Mouse (Mus musculus) kidney, embryonic 14.5 days (tissue): Measurements from ENCODE around the gene Fam163a. TPM values are rescaled to one million over a fixed set of nuclear protein-coding genes. Genes with fewer than 3 reads are reported as not detected.

Source experiments
- ATAC-seq: fragments of 200-750 bp; cut with Nextera tagmentation; 2 replicates; pipeline ENCODE4 v1.8.0; 2017; ENCODE audit warnings: moderate number of reproducible peaks, mild to moderate bottlenecking, moderate TSS enrichment, moderate library complexity; ENCODE audit not compliant: low FRiP score, low TSS enrichment
- H3K27ac ChIP-seq: fragments of 300-500 bp; sonication (generic); 2 replicates; pipeline ENCODE4 v1.5.1; 2014; ENCODE audit warnings: low read depth, mild to moderate bottlenecking, low read length, moderate library complexity, mixed read lengths
- H3K27me3 ChIP-seq: fragments of 300-500 bp; sonication (generic); 2 replicates; pipeline ENCODE4 v1.6.1; 2014; ENCODE audit warnings: mild to moderate bottlenecking, low read length; ENCODE audit not compliant: control insufficient read depth, insufficient read depth
- H3K36me3 ChIP-seq: fragments of 300-500 bp; sonication (generic); 2 replicates; pipeline ENCODE4 v1.6.1; 2014; ENCODE audit warnings: low read length, mixed read lengths; ENCODE audit not compliant: control insufficient read depth, insufficient read depth
- H3K4me1 ChIP-seq: fragments of 300-500 bp; sonication (generic); 2 replicates; pipeline ENCODE4 v1.6.1; 2014; ENCODE audit warnings: low read length, mixed read lengths; ENCODE audit not compliant: control insufficient read depth, insufficient read depth
- H3K4me2 ChIP-seq: fragments of 300-500 bp; sonication (generic); replicated peaks from 2 replicates; pipeline ENCODE4 v1.6.1; 2014; ENCODE audit warnings: low read depth, mild to moderate bottlenecking, low read length
- H3K4me3 ChIP-seq: fragments of 300-500 bp; sonication (generic); 2 replicates; pipeline ENCODE4 v1.5.1; 2014; ENCODE audit warnings: mild to moderate bottlenecking, low read length
- H3K9ac ChIP-seq: fragments of 300-500 bp; sonication (generic); 2 replicates; pipeline ENCODE4 v1.6.1; 2014; ENCODE audit warnings: low read depth, mild to moderate bottlenecking, low read length, moderate library complexity
- H3K9me3 ChIP-seq: fragments of 300-500 bp; sonication (generic); 2 replicates; pipeline ENCODE4 v1.6.1; 2016; ENCODE audit warnings: low read length; ENCODE audit not compliant: control insufficient read depth
- WGBS: fragments of 180-500 bp; shearing (Covaris S2); extraction: QIAGEN DNeasy Blood & Tissue Kit; methylation state at CpG from one replicate; pipeline ENCODE4 v1.1.7; 2014; 5-methylcytosine and 5-hydroxymethylcytosine counted together
- polyA plus RNA-seq: library from polyadenylated mRNA; unstranded; fragments of >200 nt; fragmentation: Nextera tagmentation; extraction: Ambion mirVana; gene quantifications from 2 replicates; pipeline ENCODE4 v1.2.1, GENCODE M21; 2014

The Fam163a gene
- polyA plus RNA-seq, 1 experiment from 2014 or later, result 0.23 TPM

DNA sequence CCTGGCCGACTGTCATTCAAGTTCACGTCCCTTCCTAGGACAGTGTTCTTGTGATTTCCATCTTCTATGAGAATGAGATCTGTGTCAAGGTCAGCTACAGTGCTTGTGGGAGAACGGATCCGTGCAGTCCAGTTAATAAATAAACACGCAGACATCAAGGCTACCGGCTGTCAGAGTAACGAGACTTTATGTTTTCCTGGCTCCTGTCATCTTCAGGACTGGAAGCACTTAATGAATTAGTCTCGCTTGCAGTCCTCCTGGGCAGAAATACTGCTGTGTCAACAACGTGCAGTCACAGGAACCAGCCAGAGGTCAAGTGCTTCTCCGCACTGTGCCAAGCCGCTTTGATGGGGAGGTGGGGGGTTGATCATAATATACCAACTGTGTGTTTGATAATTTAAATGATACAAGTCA, 20.7 kb downstream of the Fam163a start:
- no peak overlapping the region for H3K27ac ChIP-seq
- peaks cover 12% of the 10 kb centered on the region; the same call in 1 of the 2 replicates for H3K27me3 ChIP-seq
- 5% methylated on average over 11 of the region's 11 CpGs for WGBS
- H3K4me2 ChIP-seq, result peak overlapping the region; percentile 18; the same call in 1 of the 2 replicates
- no peak overlapping the region for H3K4me3 ChIP-seq
- no peaks in the 10 kb centered on the region for H3K9me3 ChIP-seq
- H3K9ac ChIP-seq, result no peak overlapping the region
- no peaks in the 10 kb centered on the region for H3K36me3 ChIP-seq
- ATAC-seq, result peak; percentile 89
- H3K4me1 ChIP-seq, result peaks cover 13% of the 10 kb centered on the region

DNA sequence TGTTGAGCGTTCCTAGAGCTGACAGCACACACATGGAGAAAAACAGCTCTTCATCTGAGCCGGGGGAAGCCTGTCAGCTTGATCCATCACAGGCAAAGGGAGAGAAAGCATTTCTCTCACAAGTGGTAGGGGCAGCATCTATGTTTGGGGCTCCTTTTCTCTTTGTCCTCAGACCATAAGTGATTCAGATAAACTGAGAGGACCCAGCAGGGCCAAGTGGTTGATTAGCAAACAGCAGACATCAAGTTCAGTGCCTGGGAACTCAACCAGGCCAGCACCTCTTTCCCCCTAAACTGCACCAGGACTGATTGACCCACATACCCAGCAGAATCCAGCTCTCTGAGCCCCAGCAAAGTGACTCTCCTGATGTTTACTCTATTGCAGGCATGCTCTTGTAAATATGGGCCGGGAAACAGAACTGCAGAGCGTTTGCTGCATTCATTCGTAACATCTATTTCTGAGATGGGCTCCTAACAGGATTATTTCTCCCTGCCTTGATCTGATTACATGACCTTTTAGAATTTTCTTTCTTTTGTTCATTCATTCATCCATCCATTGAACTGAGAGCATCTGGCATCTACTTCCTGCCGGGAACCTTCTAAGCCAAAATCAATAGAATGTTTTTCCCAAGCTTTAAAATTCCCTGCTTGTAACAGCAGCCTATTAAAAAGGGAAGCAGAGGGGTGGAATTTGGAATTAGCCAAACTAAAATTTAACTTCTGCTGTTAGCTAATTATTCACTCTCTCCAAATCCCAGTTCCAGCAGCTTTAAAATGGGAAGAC, 21.5 kb downstream of the Fam163a start:
- no peak for ATAC-seq
- Histone ChIP-seq H3K4me2 (no peak overlapping the region), H3K36me3 (no peaks in the 10 kb centered on the region), H3K27ac (peak overlapping the region; percentile 24; the same call in 1 of the 2 replicates), H3K4me3 (no peak overlapping the region), H3K27me3 (peaks cover 9% of the 10 kb centered on the region; the same call in 1 of the 2 replicates), H3K4me1 (peaks cover 13% of the 10 kb centered on the region), H3K9ac (no peak overlapping the region), H3K9me3 (no peaks in the 10 kb centered on the region)
- 32% methylated on average over 6 of the region's 6 CpGs for WGBS

DNA sequence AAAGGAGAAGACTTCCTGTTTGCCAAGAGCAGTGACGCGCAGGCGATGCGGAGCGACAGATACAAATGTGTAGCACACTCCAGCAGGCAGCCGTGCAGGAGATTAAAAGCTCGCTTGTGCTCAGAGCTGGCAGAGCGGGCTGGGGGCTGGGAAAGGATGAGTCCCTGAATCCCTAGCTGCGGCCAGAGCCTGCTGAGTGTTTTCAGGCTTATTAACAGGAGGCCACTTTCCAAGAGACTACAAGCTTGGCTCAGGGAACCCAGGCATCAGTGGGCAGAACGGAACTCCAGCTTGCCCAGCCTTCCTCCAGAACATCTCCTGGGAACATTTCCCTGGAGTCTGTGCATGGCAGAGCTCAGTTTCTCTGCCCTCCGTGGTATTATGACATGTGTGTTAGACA, 25.0 kb downstream of the Fam163a start:
- Histone ChIP-seq H3K36me3 (no peaks in the 10 kb centered on the region), H3K27me3 (peaks cover 7% of the 10 kb centered on the region; the same call in 1 of the 2 replicates), H3K9ac (no peak overlapping the region), H3K9me3 (no peaks in the 10 kb centered on the region), H3K4me2 (no peak overlapping the region), H3K4me1 (peaks cover 13% of the 10 kb centered on the region), H3K4me3 (no peak overlapping the region), H3K27ac (no peak overlapping the region)
- WGBS, result 39% methylated on average over 11 of the region's 11 CpGs
- ATAC-seq, result no peak

DNA sequence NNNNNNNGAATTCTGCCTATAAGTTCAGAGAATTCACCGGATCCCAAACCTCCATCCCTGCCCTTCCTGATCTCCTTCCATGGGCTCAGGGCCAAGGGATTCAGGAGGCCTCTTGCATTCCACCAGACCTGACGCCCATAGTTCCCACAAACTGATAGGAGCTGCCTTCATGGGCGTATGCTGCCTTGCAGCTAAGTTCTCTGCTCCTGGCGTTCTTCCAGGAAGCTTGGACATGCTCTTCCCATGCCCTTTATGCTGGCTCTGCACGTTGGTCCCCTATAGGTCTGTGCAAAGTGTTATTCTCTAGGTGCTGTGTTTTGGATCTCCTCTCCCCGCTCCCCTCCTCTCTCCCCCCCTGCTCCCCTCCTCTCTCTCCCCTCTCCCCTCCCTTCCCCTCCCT, 36.1 kb downstream of the Fam163a start:
- no peaks in the 10 kb centered on the region for H3K36me3 ChIP-seq
- H3K27me3 ChIP-seq, result no peaks in the 10 kb centered on the region; the same call in 1 of the 2 replicates
- no peak overlapping the region for H3K4me3 ChIP-seq
- H3K27ac ChIP-seq, result no peak overlapping the region
- no peak for ATAC-seq
- no peaks in the 10 kb centered on the region for H3K4me1 ChIP-seq
- H3K4me2 ChIP-seq, result no peak overlapping the region
- H3K9ac ChIP-seq, result no peak overlapping the region
- WGBS, result 49% methylated on average over 6 of the region's 6 CpGs
- peaks cover 4% of the 10 kb centered on the region; the same call in 1 of the 2 replicates for H3K9me3 ChIP-seq

DNA sequence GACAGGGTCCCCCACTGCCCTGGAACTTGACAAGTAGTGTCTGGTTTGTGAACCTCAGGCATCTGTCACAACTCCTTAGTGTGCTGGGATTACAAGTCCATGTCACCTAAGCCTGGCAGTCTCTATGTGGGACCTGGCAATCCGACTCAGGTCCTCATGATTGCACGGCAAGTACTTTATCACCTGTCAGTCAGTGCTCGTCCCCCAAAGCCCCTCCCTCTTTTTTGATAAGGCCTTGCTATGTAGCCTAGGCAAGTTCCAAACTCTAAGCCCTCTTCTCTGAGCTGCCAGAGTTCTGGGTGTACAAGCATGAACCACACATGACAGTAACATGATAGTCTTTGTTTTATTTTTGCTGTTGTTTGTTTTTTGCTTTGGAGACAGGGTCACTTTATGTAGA, 88.1 kb downstream of the Fam163a start:
- ATAC-seq, result no peak
- Histone ChIP-seq H3K4me3 (no peak overlapping the region), H3K4me2 (no peak overlapping the region), H3K9ac (no peak overlapping the region), H3K9me3 (no peaks in the 10 kb centered on the region), H3K4me1 (peaks cover 7% of the 10 kb centered on the region; the same call in 1 of the 2 replicates), H3K27me3 (peaks cover 8% of the 10 kb centered on the region), H3K36me3 (no peaks in the 10 kb centered on the region), H3K27ac (no peak overlapping the region)
- WGBS, result 56% methylated on average over 3 of the region's 3 CpGs

DNA sequence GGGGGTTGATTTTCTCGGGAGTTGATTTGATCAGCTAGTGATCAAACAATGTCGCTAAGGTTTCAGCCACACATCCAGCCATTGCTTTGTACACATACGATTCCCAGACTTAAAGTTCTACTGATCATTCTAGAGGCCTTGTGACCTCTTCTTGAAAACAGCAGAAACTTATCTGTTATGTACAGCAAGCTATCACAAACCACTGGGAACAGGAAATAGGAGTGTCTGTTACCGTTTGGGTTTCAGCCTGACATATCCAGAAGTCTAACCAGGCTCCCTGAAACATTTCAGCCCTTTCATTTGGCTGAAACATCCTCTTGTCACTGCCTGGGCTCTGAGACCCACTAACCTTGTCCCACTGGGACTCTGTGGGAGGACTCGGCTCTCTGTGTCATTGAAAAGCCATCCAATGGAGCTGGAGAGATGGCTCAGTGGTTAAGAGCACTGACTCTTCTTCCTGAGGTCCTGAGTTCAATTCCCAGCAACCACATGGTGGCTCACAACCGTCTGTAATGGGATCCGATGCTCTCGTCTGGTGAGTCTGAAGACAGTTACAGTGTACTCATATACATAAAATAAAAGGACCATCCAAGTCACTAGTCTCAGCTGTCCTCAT, 90.8 kb downstream of the Fam163a start:
- Histone ChIP-seq H3K4me2 (no peak overlapping the region), H3K36me3 (no peaks in the 10 kb centered on the region), H3K9me3 (no peaks in the 10 kb centered on the region), H3K27me3 (peaks cover 11% of the 10 kb centered on the region), H3K27ac (no peak overlapping the region), H3K4me1 (peaks cover 8% of the 10 kb centered on the region; the same call in 1 of the 2 replicates), H3K4me3 (no peak overlapping the region), H3K9ac (no peak overlapping the region)
- no peak for ATAC-seq
- 75% methylated on average over 8 of the region's 8 CpGs for WGBS

DNA sequence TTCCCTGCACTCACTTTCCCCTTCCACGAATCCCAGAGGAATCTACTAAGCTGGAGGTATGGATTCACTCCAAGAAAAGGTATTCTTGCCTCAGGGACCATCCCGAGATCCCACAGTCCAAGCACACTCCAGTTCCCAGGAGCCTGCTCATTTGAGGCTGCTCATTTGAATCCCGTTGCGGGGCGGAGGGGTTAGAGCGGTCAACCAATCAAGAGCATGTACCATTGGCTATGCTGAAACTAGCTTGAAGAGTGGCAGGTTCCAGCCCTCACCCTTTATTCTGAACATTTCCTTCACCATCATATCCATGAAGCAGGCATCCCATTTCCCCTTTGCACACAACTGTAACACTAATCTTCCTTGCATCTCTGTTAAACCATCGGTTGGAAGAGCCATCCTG, 92.7 kb downstream of the Fam163a start:
- no peak for ATAC-seq
- no peak overlapping the region for H3K4me3 ChIP-seq
- peaks cover 15% of the 10 kb centered on the region; the same call in 1 of the 2 replicates for H3K4me1 ChIP-seq
- 47% methylated on average over 7 of the region's 7 CpGs for WGBS
- H3K27me3 ChIP-seq, result peaks cover 11% of the 10 kb centered on the region
- H3K9ac ChIP-seq, result no peak overlapping the region
- no peaks in the 10 kb centered on the region for H3K9me3 ChIP-seq
- no peaks in the 10 kb centered on the region for H3K36me3 ChIP-seq
- H3K4me2 ChIP-seq, result no peak overlapping the region
- no peak overlapping the region for H3K27ac ChIP-seq

DNA sequence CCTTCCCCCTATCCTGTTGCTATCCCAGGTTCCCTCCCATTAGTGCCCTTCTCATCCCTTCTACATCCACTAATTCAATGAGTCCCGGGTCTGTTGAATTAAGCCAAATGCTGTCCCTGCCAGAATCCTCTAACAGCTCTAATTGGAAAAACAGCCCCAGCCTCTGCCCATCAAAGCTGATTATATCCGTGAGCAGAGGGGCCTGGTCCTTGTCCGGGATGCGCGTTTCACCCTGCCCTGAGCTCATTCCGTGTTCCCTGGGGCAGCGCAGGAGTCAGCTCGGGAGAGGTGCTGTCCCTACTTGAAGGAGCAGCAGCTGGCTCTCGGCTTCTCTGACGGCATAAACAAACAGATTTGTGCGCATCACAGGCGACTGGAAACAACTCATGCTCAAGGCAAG, 93.1 kb downstream of the Fam163a start:
- no peak overlapping the region for H3K4me3 ChIP-seq
- no peak overlapping the region for H3K27ac ChIP-seq
- no peaks in the 10 kb centered on the region for H3K9me3 ChIP-seq
- 26% methylated on average over 12 of the region's 12 CpGs for WGBS
- H3K36me3 ChIP-seq, result no peaks in the 10 kb centered on the region
- H3K4me1 ChIP-seq, result peaks cover 15% of the 10 kb centered on the region; the same call in 1 of the 2 replicates
- no peak overlapping the region for H3K9ac ChIP-seq
- peak; percentile 48; the same call in 1 of the 2 replicates for ATAC-seq
- H3K27me3 ChIP-seq, result peaks cover 11% of the 10 kb centered on the region
- H3K4me2 ChIP-seq, result no peak overlapping the region

DNA sequence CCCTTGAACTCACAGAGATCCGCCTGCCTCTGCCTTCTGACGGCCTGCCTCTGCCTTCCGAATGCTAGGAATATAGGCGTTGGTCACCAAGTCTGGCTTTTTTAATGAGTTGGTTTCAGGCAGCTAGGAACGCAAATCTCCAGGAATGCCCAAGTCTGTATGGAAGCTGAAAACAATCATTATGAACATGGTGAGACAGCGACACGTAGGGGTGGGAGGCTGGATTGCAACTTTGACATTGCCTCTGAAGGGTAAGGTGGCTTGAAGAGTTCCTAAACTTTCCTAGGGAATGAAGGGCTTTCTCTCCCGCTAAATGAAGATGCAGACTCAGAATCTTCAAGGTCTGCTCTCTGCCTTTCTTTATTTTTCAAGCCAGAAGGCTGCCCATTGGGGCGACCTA, 93.7 kb downstream of the Fam163a start:
- no peak overlapping the region for H3K4me2 ChIP-seq
- H3K9ac ChIP-seq, result no peak overlapping the region
- peaks cover 7% of the 10 kb centered on the region for H3K27me3 ChIP-seq
- 82% methylated on average over 9 of the region's 9 CpGs for WGBS
- H3K36me3 ChIP-seq, result no peaks in the 10 kb centered on the region
- no peak overlapping the region for H3K4me3 ChIP-seq
- no peak for ATAC-seq
- no peak overlapping the region for H3K27ac ChIP-seq
- H3K9me3 ChIP-seq, result no peaks in the 10 kb centered on the region
- H3K4me1 ChIP-seq, result peaks cover 15% of the 10 kb centered on the region; the same call in 1 of the 2 replicates
